Mouse (Mus musculus): ENCODE measurements around the gene Socs1. TPM values are rescaled to one million over a fixed set of nuclear protein-coding genes. Genes with fewer than 3 reads are reported as not detected.

The Socs1 gene
- total RNA-seq, 1 experiment: 2.4 TPM

GRCm38 (mm10) chr16:10761182-10761581 lies 24.2 kb downstream of the Socs1 start:
- no peak overlapping the region for H3K4me3 ChIP-seq (ENCODE audit: insufficient read depth in 1 of 2, low read depth in 1 of 2, low read length in 2 of 2, poor library complexity in 1 of 2, severe bottlenecking in 1 of 2)
- DNase-seq (ENCODE audit: low read depth, low spot score): no peak
- no peak overlapping the region for H3K27ac ChIP-seq (ENCODE audit: insufficient read depth, low read depth, low read length, poor library complexity, severe bottlenecking)
- no peaks in the 10 kb centered on the region for H3K36me3 ChIP-seq (ENCODE audit: control insufficient read depth, insufficient read depth, low read length, poor library complexity, severe bottlenecking)
- H3K4me1 ChIP-seq (ENCODE audit: control insufficient read depth in 2 of 2, insufficient read depth in 2 of 2, low read length in 2 of 2, poor library complexity in 1 of 2): peaks cover 0 to 2% of the 10 kb centered on the region in 2 experiments; a peak in 2 of 4 replicates
- no peak overlapping the region for H3K9ac ChIP-seq (ENCODE audit: insufficient read depth, low read depth, low read length, poor library complexity, severe bottlenecking)
- no peaks in the 10 kb centered on the region for H3K9me3 ChIP-seq (ENCODE audit: control insufficient read depth, insufficient read depth, low read depth, low read length)
- no peak for TF ChIP-seq MAFK (IDR thresholded peaks at IDR 0.05; ENCODE audit: insufficient read depth, low read depth, low read length)
- TF ChIP-seq HCFC1 (IDR thresholded peaks at IDR 0.05; ENCODE audit: borderline replicate concordance, insufficient read depth, low read length): no peak
- TF ChIP-seq ZNF384 (IDR thresholded peaks at IDR 0.05; ENCODE audit: low read depth, low read length): no peak
- TF ChIP-seq CHD2 (IDR thresholded peaks at IDR 0.05; ENCODE audit: low read depth, low read length): no peak
- no peak for TF ChIP-seq ZC3H11A (IDR thresholded peaks at IDR 0.05; ENCODE audit: borderline replicate concordance, low read depth, low read length)
- in situ Hi-C loops (cut with MboI; ENCODE audit: low sequenced_read_pairs in 2 of 2, unreplicated experiment in 2 of 2): no loop called here

- Histone ChIP-seq H3K36me3 (ENCODE audit: control insufficient read depth, insufficient read depth, low read length, poor library complexity, severe bottlenecking) (no peaks in the 10 kb centered on the region), H3K4me1 (ENCODE audit: control insufficient read depth in 2 of 2, insufficient read depth in 2 of 2, low read length in 2 of 2, poor library complexity in 1 of 2) (no peaks in the 10 kb centered on the region; a peak in 1 of 4 replicates), H3K4me3 (ENCODE audit: insufficient read depth in 1 of 2, low read depth in 1 of 2, low read length in 2 of 2, poor library complexity in 1 of 2, severe bottlenecking in 1 of 2) (no peak overlapping the region), H3K27ac (ENCODE audit: insufficient read depth, low read depth, low read length, poor library complexity, severe bottlenecking) (no peak overlapping the region), H3K9ac (ENCODE audit: insufficient read depth, low read depth, low read length, poor library complexity, severe bottlenecking) (no peak overlapping the region), H3K9me3 (ENCODE audit: control insufficient read depth, insufficient read depth, low read depth, low read length) (no peaks in the 10 kb centered on the region)
- no peak for TF ChIP-seq HCFC1 (IDR thresholded peaks at IDR 0.05; ENCODE audit: borderline replicate concordance, insufficient read depth, low read length)
- TF ChIP-seq MAFK (IDR thresholded peaks at IDR 0.05; ENCODE audit: insufficient read depth, low read depth, low read length): no peak
- TF ChIP-seq ZNF384 (IDR thresholded peaks at IDR 0.05; ENCODE audit: low read depth, low read length): no peak
- TF ChIP-seq ZC3H11A (IDR thresholded peaks at IDR 0.05; ENCODE audit: borderline replicate concordance, low read depth, low read length): no peak
- no peak for TF ChIP-seq CHD2 (IDR thresholded peaks at IDR 0.05; ENCODE audit: low read depth, low read length)
- no peak for DNase-seq (ENCODE audit: low read depth, low spot score)
- in situ Hi-C loops (cut with MboI; ENCODE audit: low sequenced_read_pairs in 2 of 2, unreplicated experiment in 2 of 2): no loop called here
Observed at GRCm38 (mm10) chr16:10756168-10756567, 29.2 kb downstream of the Socs1 start.

GRCm38 (mm10) chr16:10754521-10755296 lies 30.6 kb downstream of the Socs1 start:
- DNase-seq (ENCODE audit: low read depth, low spot score): no peak
- no peaks in the 10 kb centered on the region for H3K36me3 ChIP-seq (ENCODE audit: control insufficient read depth, insufficient read depth, low read length, poor library complexity, severe bottlenecking)
- no peak overlapping the region for H3K4me3 ChIP-seq (ENCODE audit: insufficient read depth in 1 of 2, low read depth in 1 of 2, low read length in 2 of 2, poor library complexity in 1 of 2, severe bottlenecking in 1 of 2)
- no peaks in the 10 kb centered on the region for H3K9me3 ChIP-seq (ENCODE audit: control insufficient read depth, insufficient read depth, low read depth, low read length)
- no peak overlapping the region for H3K9ac ChIP-seq (ENCODE audit: insufficient read depth, low read depth, low read length, poor library complexity, severe bottlenecking)
- H3K27ac ChIP-seq (ENCODE audit: insufficient read depth, low read depth, low read length, poor library complexity, severe bottlenecking): no peak overlapping the region
- no peaks in the 10 kb centered on the region; a peak in 1 of 4 replicates for H3K4me1 ChIP-seq (ENCODE audit: control insufficient read depth in 2 of 2, insufficient read depth in 2 of 2, low read length in 2 of 2, poor library complexity in 1 of 2)
- in situ Hi-C loops (cut with MboI; ENCODE audit: low sequenced_read_pairs in 2 of 2, unreplicated experiment in 2 of 2): no loop called here
- TF ChIP-seq MAFK (IDR thresholded peaks at IDR 0.05; ENCODE audit: insufficient read depth, low read depth, low read length) (no peak), ZC3H11A (IDR thresholded peaks at IDR 0.05; ENCODE audit: borderline replicate concordance, low read depth, low read length) (no peak), CHD2 (IDR thresholded peaks at IDR 0.05; ENCODE audit: low read depth, low read length) (no peak), ZNF384 (IDR thresholded peaks at IDR 0.05; ENCODE audit: low read depth, low read length) (no peak), HCFC1 (IDR thresholded peaks at IDR 0.05; ENCODE audit: borderline replicate concordance, insufficient read depth, low read length) (no peak)

DNA sequence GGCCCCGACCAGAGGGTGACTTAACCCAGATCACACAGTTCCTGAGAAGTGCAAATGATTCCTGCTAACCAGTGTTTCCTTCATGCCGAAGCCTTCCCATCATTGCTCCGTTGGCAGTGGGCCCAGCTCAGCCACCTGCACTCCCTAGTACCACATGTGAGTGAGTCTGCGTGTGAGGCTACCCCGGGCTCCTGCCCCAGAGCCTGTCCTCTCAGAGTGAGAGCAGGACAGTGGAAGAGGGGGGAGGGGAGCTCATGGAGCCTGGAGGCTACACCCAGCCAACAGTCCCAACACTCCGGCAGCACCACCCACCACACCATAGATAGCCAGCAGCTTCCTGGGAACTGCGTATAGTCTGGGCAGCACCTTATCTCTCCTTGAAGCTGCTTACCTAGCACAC lies 35.5 kb downstream of the Socs1 start:
- Histone ChIP-seq H3K9me3 (ENCODE audit: control insufficient read depth, insufficient read depth, low read depth, low read length) (no peaks in the 10 kb centered on the region), H3K27ac (ENCODE audit: insufficient read depth, low read depth, low read length, poor library complexity, severe bottlenecking) (no peak overlapping the region), H3K4me3 (ENCODE audit: insufficient read depth in 1 of 2, low read depth in 1 of 2, low read length in 2 of 2, poor library complexity in 1 of 2, severe bottlenecking in 1 of 2) (no peak overlapping the region), H3K36me3 (ENCODE audit: control insufficient read depth, insufficient read depth, low read length, poor library complexity, severe bottlenecking) (no peaks in the 10 kb centered on the region), H3K4me1 (ENCODE audit: control insufficient read depth in 2 of 2, insufficient read depth in 2 of 2, low read length in 2 of 2, poor library complexity in 1 of 2) (no peaks in the 10 kb centered on the region), H3K9ac (ENCODE audit: insufficient read depth, low read depth, low read length, poor library complexity, severe bottlenecking) (no peak overlapping the region)
- DNase-seq (ENCODE audit: low read depth, low spot score): no peak
- in situ Hi-C loops (cut with MboI; ENCODE audit: low sequenced_read_pairs in 2 of 2, unreplicated experiment in 2 of 2): no loop called here
- no peak for TF ChIP-seq MAFK (IDR thresholded peaks at IDR 0.05; ENCODE audit: insufficient read depth, low read depth, low read length)
- TF ChIP-seq HCFC1 (IDR thresholded peaks at IDR 0.05; ENCODE audit: borderline replicate concordance, insufficient read depth, low read length): no peak
- no peak for TF ChIP-seq CHD2 (IDR thresholded peaks at IDR 0.05; ENCODE audit: low read depth, low read length)
- TF ChIP-seq ZC3H11A (IDR thresholded peaks at IDR 0.05; ENCODE audit: borderline replicate concordance, low read depth, low read length): no peak
- no peak for TF ChIP-seq ZNF384 (IDR thresholded peaks at IDR 0.05; ENCODE audit: low read depth, low read length)

Data from ES-E14 (cell line).